Mouse (Mus musculus) CH12.LX (cell line): Measurements from ENCODE around the gene Hes1. TPM values are rescaled to one million over a fixed set of nuclear protein-coding genes. Genes with fewer than 3 reads are reported as not detected.

Experiments used
- DNase-seq: peaks from one replicate; pipeline ENCODE4 v3.0.0-alpha.2; 2013; ENCODE audit errors: extremely low read depth
- H3K27ac ChIP-seq: 2 replicates; pipeline ENCODE4 v1.5.1; 2012; ENCODE audit warnings: low read depth, mild to moderate bottlenecking, control low read depth, moderate library complexity; ENCODE audit not compliant: insufficient read depth
- H3K27me3 ChIP-seq: replicated peaks from 2 replicates; pipeline ENCODE3; 2012; ENCODE audit warnings: inconsistent platforms
- H3K36me3 ChIP-seq, 2 experiments: replicated peaks in 1 of 2; 2 replicates each; pipeline versions ENCODE3 to v1.6.1; 2012; ENCODE audit warnings: inconsistent platforms in 1 of 2, low read length in 1 of 2, mild to moderate bottlenecking in 1 of 2, mixed read lengths in 1 of 2, moderate library complexity in 1 of 2; ENCODE audit not compliant: control insufficient read depth in 1 of 2, insufficient read depth in 1 of 2
- H3K4me1 ChIP-seq, 2 experiments: 2 replicates each; pipeline ENCODE4 v1.6.1; 2012; ENCODE audit warnings: inconsistent platforms in 1 of 2, moderate library complexity in 1 of 2; ENCODE audit not compliant: insufficient read depth in 2 of 2, control insufficient read depth in 1 of 2
- H3K4me2 ChIP-seq: 2 replicates; pipeline ENCODE4 v1.6.1; 2012; ENCODE audit warnings: low read depth, mild to moderate bottlenecking, control low read depth; ENCODE audit not compliant: poor library complexity, insufficient read depth, severe bottlenecking
- H3K4me3 ChIP-seq, 3 experiments: fragments of 150-350 bp in 1 of 3; sonication (generic) in 1 of 3; replicated peaks in 1 of 3; 2 replicates each; pipeline versions ENCODE3 to v1.5.1; 2011 to 2012; ENCODE audit warnings: low read depth in 2 of 3, low read length in 2 of 3, mild to moderate bottlenecking in 2 of 3, moderate library complexity in 2 of 3, control low read depth in 1 of 3, improper control_type of control experiment in 1 of 3, inconsistent platforms in 1 of 3, mixed read lengths in 1 of 3; ENCODE audit not compliant: poor library complexity in 1 of 3
- H3K79me2 ChIP-seq: replicated peaks from 2 replicates; pipeline ENCODE4 v1.6.1; 2012; ENCODE audit warnings: mild to moderate bottlenecking, moderate library complexity; ENCODE audit not compliant: control insufficient read depth, poor library complexity, insufficient read depth, severe bottlenecking; ENCODE audit errors: extremely low read depth
- H3K9ac ChIP-seq: 2 replicates; pipeline ENCODE4 v1.6.1; 2012; ENCODE audit warnings: low read depth, mild to moderate bottlenecking, control low read depth, moderate library complexity; ENCODE audit not compliant: insufficient read depth
- H3K9me3 ChIP-seq: replicated peaks from 2 replicates; pipeline ENCODE3; 2012; ENCODE audit warnings: low read length, inconsistent platforms, mixed read lengths
- CHD1 ChIP-seq: IDR thresholded peaks from 2 replicates; pipeline ENCODE4 v1.6.1; 2012; ENCODE audit warnings: low read depth, low read length, improper control_type of control experiment, inconsistent platforms
- CTCF ChIP-seq, 2 experiments: IDR thresholded peaks in 1 of 2; conservative IDR thresholded peaks in 1 of 2; 2 replicates each; pipeline ENCODE4 v1.5.1; 2011 to 2012; ENCODE audit warnings: low read depth in 2 of 2, low read length in 2 of 2, improper control_type of control experiment in 1 of 2, inconsistent platforms in 1 of 2, mild to moderate bottlenecking in 1 of 2, moderate library complexity in 1 of 2
- E2F4 ChIP-seq: IDR thresholded peaks from 2 replicates; pipeline ENCODE4 v1.6.1; 2011; ENCODE audit warnings: low read depth, low read length, improper control_type of control experiment; ENCODE audit not compliant: insufficient replicate concordance
- EP300 ChIP-seq: IDR thresholded peaks from 2 replicates; pipeline ENCODE4 v1.6.1; 2011; ENCODE audit warnings: low read length, improper control_type of control experiment
- GABPA ChIP-seq: IDR thresholded peaks from 2 replicates; pipeline ENCODE4 v1.6.1; 2012; ENCODE audit warnings: low read depth, low read length, improper control_type of control experiment, inconsistent platforms; ENCODE audit not compliant: insufficient replicate concordance
- HCFC1 ChIP-seq: IDR thresholded peaks from 2 replicates; pipeline ENCODE4 v1.6.1; 2012; ENCODE audit warnings: low read depth, mild to moderate bottlenecking, inconsistent platforms, low read length, improper control_type of control experiment
- MAFK ChIP-seq: IDR thresholded peaks from 2 replicates; pipeline ENCODE4 v1.6.1; 2011; ENCODE audit warnings: low read length, improper control_type of control experiment; ENCODE audit not compliant: insufficient replicate concordance
- MEF2A ChIP-seq: IDR thresholded peaks from 2 replicates; pipeline ENCODE4 v1.6.1; 2014; ENCODE audit warnings: low read depth, mild to moderate bottlenecking, inconsistent platforms, low read length, improper control_type of control experiment, borderline replicate concordance
- PAX5 ChIP-seq: IDR thresholded peaks from 2 replicates; pipeline ENCODE4 v1.6.1; 2012; ENCODE audit warnings: low read length, inconsistent platforms, mixed read lengths
- POLR2AphosphoS2 ChIP-seq: IDR thresholded peaks from 2 replicates; pipeline ENCODE4 v1.6.1; 2011; ENCODE audit warnings: low read depth, low read length, improper control_type of control experiment
- RCOR1 ChIP-seq: conservative IDR thresholded peaks from 2 replicates; pipeline ENCODE4 v1.6.1; 2012; ENCODE audit warnings: low read depth, mild to moderate bottlenecking, inconsistent platforms, low read length, improper control_type of control experiment
- SIN3A ChIP-seq: IDR thresholded peaks from 2 replicates; pipeline ENCODE4 v1.6.1; 2012; ENCODE audit warnings: low read length, improper control_type of control experiment, inconsistent platforms
- TCF12 ChIP-seq: IDR thresholded peaks from 2 replicates; pipeline ENCODE4 v1.6.1; 2014; ENCODE audit warnings: low read depth, mild to moderate bottlenecking, inconsistent platforms, low read length, improper control_type of control experiment
- UBTF ChIP-seq: IDR thresholded peaks from 2 replicates; pipeline ENCODE4 v1.6.1; 2012; ENCODE audit warnings: low read depth, mild to moderate bottlenecking, inconsistent platforms, low read length, improper control_type of control experiment, moderate library complexity
- USF2 ChIP-seq: conservative IDR thresholded peaks from 2 replicates; pipeline ENCODE4 v1.6.1; 2011; ENCODE audit warnings: low read depth, low read length, improper control_type of control experiment
- ZKSCAN1 ChIP-seq: IDR thresholded peaks from 2 replicates; pipeline ENCODE4 v1.6.1; 2012; ENCODE audit warnings: low read depth, inconsistent platforms, low read length, improper control_type of control experiment, borderline replicate concordance
- ZNF384 ChIP-seq: IDR thresholded peaks from 2 replicates; pipeline ENCODE4 v1.6.1; 2012; ENCODE audit warnings: low read depth, low read length, improper control_type of control experiment, inconsistent platforms
- dilution Hi-C: fragments of 300-500 bp; cut with MboI; formaldehyde crosslinking; loops from 2 replicates; pipeline ENCODE4 v1.14.3; 2020; ENCODE audit warnings: low sequenced_read_pairs; ENCODE audit not compliant: extremely low pct_unique_long_range_greater_than_20kb, extremely low pct_ligation_motif_present
- in situ Hi-C: fragments of 300-500 bp; cut with MboI; formaldehyde crosslinking; loops from 3 replicates; pipeline ENCODE4 v1.14.3; 2019; ENCODE audit warnings: low sequenced_read_pairs, low pct_ligation_motif_present, low pct_unique_long_range_greater_than_20kb, mixed read lengths
- polyA plus RNA-seq: library from polyadenylated mRNA; unstranded; fragments of >175 nt; gene quantifications from 2 replicates; pipeline ENCODE4 v1.2.1, GENCODE M21; 2012; ENCODE audit warnings: low read depth; ENCODE audit not compliant: insufficient read length
- total RNA-seq, 2 experiments: library from RNA; depleted of rRNA; stranded (reverse); fragments of 300-350 nt in 1 of 2; fragments of >200 nt in 1 of 2; gene quantifications; 2 replicates each; pipeline ENCODE4 v1.2.3; 2012 to 2014

The Hes1 gene
- total and polyA plus RNA-seq, 3 experiments, result 1.4 to 3.6 (median 1.6) TPM

DNA sequence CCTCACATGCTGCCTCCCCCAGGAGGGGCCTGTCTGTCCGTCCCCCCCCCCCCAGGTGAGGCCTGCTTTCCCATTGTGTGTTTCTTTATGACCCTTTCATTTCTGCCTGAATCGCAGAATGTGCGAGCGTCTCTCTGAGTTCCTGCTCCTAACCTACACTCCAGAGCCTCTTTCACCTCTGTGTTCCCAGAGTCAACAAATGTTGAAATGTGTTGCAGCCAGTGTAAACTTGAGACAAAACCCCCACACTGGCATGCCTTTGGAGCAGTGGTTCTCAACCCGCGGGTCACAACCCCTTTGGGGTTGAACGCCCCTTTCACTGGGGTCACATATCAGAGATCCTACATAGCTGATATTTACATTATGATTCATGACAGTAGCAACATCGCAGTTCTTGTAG is 49.6 kb downstream of the Hes1 start:
- peaks cover 0 to 3% of the 10 kb centered on the region in 2 experiments; a peak in 1 of 4 replicates for H3K4me1 ChIP-seq
- peaks cover 3% of the 10 kb centered on the region for H3K27me3 ChIP-seq
- no peak overlapping the region for H3K9ac ChIP-seq
- in situ Hi-C loops (no loop called here), dilution Hi-C loops (no loop called here)
- H3K4me2 ChIP-seq, result no peak overlapping the region
- peaks cover 2% of the 10 kb centered on the region for H3K9me3 ChIP-seq
- H3K79me2 ChIP-seq, result no peaks in the 10 kb centered on the region
- no peaks in the 10 kb centered on the region for H3K36me3 ChIP-seq
- no peak overlapping the region for H3K27ac ChIP-seq
- DNase-seq, result no peak
- TF ChIP-seq POLR2AphosphoS2 (no peak), SIN3A (no peak), USF2 (no peak), HCFC1 (no peak), ZKSCAN1 (no peak), MEF2A (no peak), RCOR1 (no peak), CHD1 (no peak)
- no peak overlapping the region for H3K4me3 ChIP-seq

- Histone ChIP-seq H3K4me3 (no peak overlapping the region), H3K27me3 (peaks cover 3% of the 10 kb centered on the region), H3K9me3 (peaks cover 2% of the 10 kb centered on the region), H3K4me1 (peaks cover 0 to 3% of the 10 kb centered on the region in 2 experiments; a peak in 1 of 4 replicates), H3K36me3 (no peaks in the 10 kb centered on the region), H3K9ac (no peak overlapping the region), H3K79me2 (no peaks in the 10 kb centered on the region), H3K4me2 (no peak overlapping the region), H3K27ac (no peak overlapping the region)
- no peak for DNase-seq
- in situ Hi-C loops, result no loop called here
- dilution Hi-C loops, result no loop called here
- TF ChIP-seq HCFC1, result no peak
- TF ChIP-seq E2F4, result no peak
- TF ChIP-seq UBTF, result no peak
- no peak for TF ChIP-seq MAFK
- no peak for TF ChIP-seq TCF12
- no peak for TF ChIP-seq ZKSCAN1
- TF ChIP-seq PAX5, result no peak
- no peak for TF ChIP-seq GABPA
- TF ChIP-seq EP300, result no peak
- TF ChIP-seq CHD1, result no peak
- TF ChIP-seq ZNF384, result no peak
- no peak for TF ChIP-seq CTCF (conservative IDR thresholded peaks at IDR 0.05 in 1 of 2, IDR thresholded peaks at IDR 0.05 in 1 of 2; ENCODE audit: low read depth in 2 of 2, low read length in 2 of 2)
Observed at GRCm38 (mm10) chr16:30114451-30114850, 50.3 kb downstream of the Hes1 start.

Other genes with a start within 250 kb of the Hes1 start
- not detected in 2 replicates for gene Cpn2, start 203.1 kb downstream of the Hes1 start, total RNA-seq (2012; rRNA removed)
- gene Cpn2, start 203.1 kb downstream of the Hes1 start, total RNA-seq (2014; rRNA removed), result not detected in 2 replicates
- gene Cpn2, start 203.1 kb downstream of the Hes1 start, polyA plus RNA-seq, result not detected in 2 replicates
- not detected in 2 replicates for gene Lrrc15, start 218.9 kb downstream of the Hes1 start, total RNA-seq (2012; rRNA removed)
- not detected in 2 replicates for gene Lrrc15, start 218.9 kb downstream of the Hes1 start, total RNA-seq (2014; rRNA removed)
- not detected in 2 replicates for gene Lrrc15, start 218.9 kb downstream of the Hes1 start, polyA plus RNA-seq
- 0.17 and 0.25 TPM in 2 replicates for gene Gp5, start 246.4 kb downstream of the Hes1 start, total RNA-seq (2012; rRNA removed)
- gene Gp5, start 246.4 kb downstream of the Hes1 start, total RNA-seq (2014; rRNA removed), result 0.09 TPM in 1 of 2 replicates, not detected in the other
- gene Gp5, start 246.4 kb downstream of the Hes1 start, polyA plus RNA-seq, result 0.11 TPM in 1 of 2 replicates, not detected in the other